Mouse (Mus musculus) forebrain, embryonic 10.5 days (tissue): ENCODE measurements around the gene Eif4a3. TPM values are rescaled to one million over a fixed set of nuclear protein-coding genes. Genes with fewer than 3 reads are reported as not detected.
"Not testable (repeated sequence)": the region's sequence is repeated elsewhere in the genome, so short reads cannot be mapped to it uniquely, and the experiment has no call there.

Experiments
- DNase-seq: peaks from one replicate; pipeline ENCODE4 v3.0.0-alpha.2; 2017; ENCODE audit warnings: low spot score; ENCODE audit errors: extremely low spot score
- H3K27ac ChIP-seq: fragments of 300-500 bp; sonication (generic); 2 replicates; pipeline ENCODE4 v1.5.1; 2016; ENCODE audit warnings: mild to moderate bottlenecking
- H3K27me3 ChIP-seq: fragments of 300-500 bp; sonication (generic); 2 replicates; pipeline ENCODE4 v1.6.1; 2016; ENCODE audit warnings: mild to moderate bottlenecking; ENCODE audit not compliant: poor library complexity, severe bottlenecking
- H3K36me3 ChIP-seq: fragments of 300-500 bp; sonication (generic); replicated peaks from 2 replicates; pipeline ENCODE4 v1.6.1; 2016; ENCODE audit warnings: mild to moderate bottlenecking, moderate library complexity
- H3K4me1 ChIP-seq: fragments of 300-500 bp; sonication (generic); 2 replicates; pipeline ENCODE4 v1.6.1; 2016
- H3K4me3 ChIP-seq: fragments of 300-500 bp; sonication (generic); 2 replicates; pipeline ENCODE4 v1.5.1; 2016; ENCODE audit warnings: mild to moderate bottlenecking, moderate library complexity
- H3K9me3 ChIP-seq: fragments of 300-500 bp; sonication (generic); 2 replicates; pipeline ENCODE4 v1.6.1; 2016; ENCODE audit warnings: mild to moderate bottlenecking, moderate library complexity
- WGBS: fragments of 180-500 bp; shearing (Covaris S2); methylation state at CpG from one replicate; pipeline ENCODE4 v1.1.7; 2016; 5-methylcytosine and 5-hydroxymethylcytosine counted together
- polyA plus RNA-seq: library from polyadenylated mRNA; unstranded; fragments of >200 nt; fragmentation: Nextera tagmentation; extraction: Ambion mirVana; gene quantifications from 2 replicates; pipeline ENCODE4 v1.2.1, GENCODE M21; 2016

Eif4a3 gene
- polyA plus RNA-seq, 1 experiment from 2014 or later = 516 TPM

GRCm38 (mm10) chr11:119287207-119287992 lies 12.5 kb downstream of the Eif4a3 start:
- DNase-seq = no peak
- no peaks in the 10 kb centered on the region for H3K4me1 ChIP-seq
- WGBS = 92% methylated on average over 20 of the region's 20 CpGs
- H3K36me3 ChIP-seq = peaks cover 92% of the 10 kb centered on the region
- H3K27me3 ChIP-seq = no peaks in the 10 kb centered on the region
- H3K27ac ChIP-seq = no peak overlapping the region
- H3K4me3 ChIP-seq = no peak overlapping the region
- no peaks in the 10 kb centered on the region for H3K9me3 ChIP-seq

GRCm38 (mm10) chr11:119285791-119286527 lies 13.9 kb downstream of the Eif4a3 start:
- Histone ChIP-seq H3K27ac (no peak overlapping the region), H3K27me3 (no peaks in the 10 kb centered on the region), H3K36me3 (peaks cover 78% of the 10 kb centered on the region), H3K4me1 (no peaks in the 10 kb centered on the region), H3K4me3 (no peak overlapping the region), H3K9me3 (no peaks in the 10 kb centered on the region)
- 76% methylated on average over 9 of the region's 9 CpGs for WGBS
- DNase-seq = no peak

- 88% methylated on average over 15 of the region's 15 CpGs for WGBS
- peaks cover 30% of the 10 kb centered on the region for H3K36me3 ChIP-seq
- DNase-seq = no peak
- H3K27me3 ChIP-seq = no peaks in the 10 kb centered on the region
- no peaks in the 10 kb centered on the region for H3K4me1 ChIP-seq
- H3K9me3 ChIP-seq = no peaks in the 10 kb centered on the region
- no peak overlapping the region for H3K4me3 ChIP-seq
- H3K27ac ChIP-seq = peak overlapping the region; percentile 4; the same call in 1 of the 2 replicates
These were observed 18.9 kb downstream of the Eif4a3 start for GRCm38 (mm10) chr11:119281030-119281429.

- Histone ChIP-seq H3K27ac (no peak overlapping the region), H3K36me3 (peaks cover 37% of the 10 kb centered on the region), H3K4me3 (no peak overlapping the region), H3K4me1 (peaks cover 12% of the 10 kb centered on the region), H3K9me3 (no peaks in the 10 kb centered on the region), H3K27me3 (no peaks in the 10 kb centered on the region; the same call in 1 of the 2 replicates)
- no peak for DNase-seq
- WGBS = 86% methylated on average over 8 of the region's 8 CpGs
These were observed 26.5 kb downstream of the Eif4a3 start for GRCm38 (mm10) chr11:119273186-119273930.

- H3K9me3 ChIP-seq, H3K4me3 ChIP-seq, H3K27ac ChIP-seq, H3K27me3 ChIP-seq, DNase-seq: not testable (repeated sequence)
- WGBS = 62% methylated on average over 3 of the region's 3 CpGs
- Histone ChIP-seq H3K4me1 (peaks cover 20% of the 10 kb centered on the region), H3K36me3 (peaks cover 37% of the 10 kb centered on the region)
These were observed 27.4 kb downstream of the Eif4a3 start for GRCm38 (mm10) chr11:119272492-119272891.

- Histone ChIP-seq H3K9me3 (no peaks in the 10 kb centered on the region), H3K27ac (peak overlapping the region; percentile 83), H3K27me3 (no peaks in the 10 kb centered on the region; the same call in 1 of the 2 replicates), H3K4me3 (peak overlapping the region; percentile 79), H3K36me3 (peaks cover 24% of the 10 kb centered on the region), H3K4me1 (peaks cover 26% of the 10 kb centered on the region)
- WGBS = 84% methylated on average over 16 of the region's 16 CpGs
- no peak for DNase-seq
These were observed 31.2 kb downstream of the Eif4a3 start for GRCm38 (mm10) chr11:119268557-119269195.

GRCm38 (mm10) chr11:119267768-119268556 lies 31.9 kb downstream of the Eif4a3 start, which contains the start of gene Gaa:
TSS of gene Gaa (plus strand) at chr11:119267887.
- H3K27me3 ChIP-seq = no peaks in the 10 kb centered on the region; the same call in 1 of the 2 replicates
- peaks cover 24% of the 10 kb centered on the region for H3K36me3 ChIP-seq
- no peaks in the 10 kb centered on the region for H3K9me3 ChIP-seq
- H3K27ac ChIP-seq = peak within 1 kb of the TSS; percentile 83
- peaks cover 26% of the 10 kb centered on the region for H3K4me1 ChIP-seq
- H3K4me3 ChIP-seq = peak within 1 kb of the TSS; percentile 79
- 5% methylated on average over 52 of the region's 52 CpGs for WGBS
- DNase-seq = peak; percentile 95

GRCm38 (mm10) chr11:119267241-119267674 lies 32.6 kb downstream of the Eif4a3 start:
- H3K4me3 ChIP-seq = peak overlapping the region; percentile 79
- H3K4me1 ChIP-seq = peaks cover 26% of the 10 kb centered on the region
- DNase-seq = no peak
- no peaks in the 10 kb centered on the region; the same call in 1 of the 2 replicates for H3K27me3 ChIP-seq
- WGBS = 50% methylated on average over 6 of the region's 6 CpGs
- H3K27ac ChIP-seq = peak overlapping the region; percentile 83
- peaks cover 28% of the 10 kb centered on the region for H3K36me3 ChIP-seq
- no peaks in the 10 kb centered on the region for H3K9me3 ChIP-seq

- 83% methylated on average over 7 of the region's 7 CpGs for WGBS
These were observed 34.1 kb downstream of the Eif4a3 start for GRCm38 (mm10) chr11:119265811-119266210.

GRCm38 (mm10) chr11:119264413-119264812 lies 35.5 kb downstream of the Eif4a3 start:
- no peak overlapping the region for H3K4me3 ChIP-seq
- no peaks in the 10 kb centered on the region for H3K9me3 ChIP-seq
- peaks cover 21% of the 10 kb centered on the region for H3K4me1 ChIP-seq
- H3K27me3 ChIP-seq = no peaks in the 10 kb centered on the region; the same call in 1 of the 2 replicates
- H3K36me3 ChIP-seq = peaks cover 51% of the 10 kb centered on the region
- DNase-seq = no peak
- 92% methylated on average over 13 of the region's 13 CpGs for WGBS
- H3K27ac ChIP-seq = no peak overlapping the region

More at GRCm38 (mm10) chr11:119265811-119266210, 34.1 kb downstream of the Eif4a3 start:
- Histone ChIP-seq H3K9me3 (no peaks in the 10 kb centered on the region), H3K4me1 (peaks cover 21% of the 10 kb centered on the region), H3K36me3 (peaks cover 41% of the 10 kb centered on the region), H3K27ac (no peak overlapping the region), H3K27me3 (no peaks in the 10 kb centered on the region; the same call in 1 of the 2 replicates), H3K4me3 (no peak overlapping the region)
- DNase-seq = no peak

GRCm38 (mm10) chr11:119259977-119260376 lies 39.9 kb downstream of the Eif4a3 start:
- H3K27me3 ChIP-seq = no peaks in the 10 kb centered on the region
- no peak overlapping the region for H3K4me3 ChIP-seq
- H3K9me3 ChIP-seq = no peaks in the 10 kb centered on the region
- peaks cover 62% of the 10 kb centered on the region for H3K36me3 ChIP-seq
- no peak for DNase-seq
- no peak overlapping the region for H3K27ac ChIP-seq
- WGBS = 87% methylated on average over 8 of the region's 8 CpGs
- H3K4me1 ChIP-seq = peaks cover 23% of the 10 kb centered on the region
